Mouse (Mus musculus) heart, embryonic 13.5 days (tissue): Measurements from ENCODE around the gene Ankdd1b. TPM values are rescaled to one million over a fixed set of nuclear protein-coding genes. Genes with fewer than 3 reads are reported as not detected.

ENCODE experiments used
- ATAC-seq: fragments of 200-750 bp; cut with Nextera tagmentation; 2 replicates; pipeline ENCODE4 v1.8.0; 2017; ENCODE audit warnings: moderate TSS enrichment; ENCODE audit not compliant: insufficient number of reproducible peaks, low FRiP score, low TSS enrichment; ENCODE audit errors: extremely low read depth
- H3K27ac ChIP-seq: fragments of 300-500 bp; sonication (generic); replicated peaks from 2 replicates; pipeline ENCODE4 v1.5.1; 2015; ENCODE audit warnings: moderate library complexity, mild to moderate bottlenecking, inconsistent platforms
- H3K27me3 ChIP-seq: fragments of 300-500 bp; sonication (generic); replicated peaks from 2 replicates; pipeline ENCODE4 v1.6.1; 2015; ENCODE audit warnings: mild to moderate bottlenecking, inconsistent platforms
- H3K36me3 ChIP-seq: fragments of 300-500 bp; sonication (generic); 2 replicates; pipeline ENCODE4 v1.6.1; 2015; ENCODE audit warnings: mild to moderate bottlenecking, inconsistent platforms
- H3K4me1 ChIP-seq: fragments of 300-500 bp; sonication (generic); 2 replicates; pipeline ENCODE4 v1.6.1; 2015; ENCODE audit warnings: inconsistent platforms
- H3K4me2 ChIP-seq: fragments of 300-500 bp; sonication (generic); 2 replicates; pipeline ENCODE4 v1.6.1; 2015; ENCODE audit warnings: inconsistent platforms, mild to moderate bottlenecking, moderate library complexity
- H3K4me3 ChIP-seq: fragments of 300-500 bp; sonication (generic); 2 replicates; pipeline ENCODE4 v1.5.1; 2015; ENCODE audit warnings: moderate library complexity, mild to moderate bottlenecking, inconsistent platforms
- H3K9ac ChIP-seq: fragments of 300-500 bp; sonication (generic); 2 replicates; pipeline ENCODE4 v1.6.1; 2015; ENCODE audit warnings: inconsistent platforms, mild to moderate bottlenecking, moderate library complexity
- H3K9me3 ChIP-seq: fragments of 300-500 bp; sonication (generic); 2 replicates; pipeline ENCODE4 v1.6.1; 2016; ENCODE audit warnings: inconsistent platforms
- WGBS: fragments of 180-500 bp; shearing (Covaris S2); methylation state at CpG from one replicate; pipeline ENCODE4 v1.1.7; 2015; ENCODE audit warnings: mixed read lengths; 5-methylcytosine and 5-hydroxymethylcytosine counted together
- polyA plus RNA-seq: library from polyadenylated mRNA; unstranded; fragments of >200 nt; fragmentation: Nextera tagmentation; extraction: Ambion mirVana; gene quantifications from 2 replicates; pipeline ENCODE4 v1.2.1, GENCODE M21; 2015

Ankdd1b gene
- polyA plus RNA-seq, 1 experiment from 2014 or later = 0.67 TPM

DNA sequence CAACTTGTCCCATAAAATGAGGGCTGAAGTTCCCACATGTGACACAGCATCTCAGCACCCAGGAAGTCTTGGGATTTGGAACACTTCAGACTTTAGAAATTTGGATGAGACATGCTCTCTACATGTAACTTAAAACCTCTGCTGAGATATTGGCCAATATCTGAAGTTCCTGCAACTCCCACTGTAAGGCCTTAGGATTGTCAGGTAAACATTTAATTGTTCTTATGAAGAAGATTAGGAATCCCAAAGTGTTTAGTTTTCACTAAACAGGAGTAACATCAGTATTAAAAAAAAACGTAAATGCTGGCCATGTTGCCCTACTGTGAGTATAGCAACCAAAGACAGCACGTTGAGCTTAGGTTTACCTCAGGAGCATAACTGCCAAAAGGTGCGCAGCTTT lies 19.4 kb upstream of the Ankdd1b start, which contains the start of gene Gm17622:
Gene Gm17622 (plus strand): TSS at position 301 of the 400 bp plus-strand sequence.
- Histone ChIP-seq H3K4me1 (no peaks in the 10 kb centered on the region), H3K27me3 (no peaks in the 10 kb centered on the region), H3K27ac (no peak within 1 kb of the TSS), H3K4me2 (no peak within 1 kb of the TSS), H3K9me3 (peaks cover 4% of the 10 kb centered on the region), H3K9ac (no peak within 1 kb of the TSS), H3K36me3 (peaks cover 31% of the 10 kb centered on the region), H3K4me3 (no peak within 1 kb of the TSS)
- 90% methylated on average over 3 of the region's 3 CpGs for WGBS
- ATAC-seq = no peak

DNA sequence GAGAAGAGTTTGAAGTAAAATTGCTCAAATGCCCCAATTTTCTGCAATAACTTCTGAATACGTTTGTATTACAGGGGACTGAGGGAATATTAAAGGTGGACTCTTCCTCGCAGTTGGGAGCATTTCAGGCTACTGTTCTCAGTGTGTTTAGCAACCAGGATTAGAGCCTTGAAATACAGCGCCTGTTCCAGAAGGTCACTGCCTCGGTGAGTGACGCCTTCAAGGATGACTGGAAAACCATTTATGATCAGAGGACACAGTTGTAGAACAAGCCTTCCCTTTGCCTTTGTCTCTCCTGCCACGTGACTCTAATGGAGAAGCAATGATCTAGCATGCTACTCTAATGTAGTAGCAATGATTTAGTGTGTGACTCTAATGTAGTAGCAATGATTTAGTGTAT lies 17.0 kb upstream of the Ankdd1b start:
- H3K36me3 ChIP-seq = peaks cover 48% of the 10 kb centered on the region
- H3K27ac ChIP-seq = no peak overlapping the region
- no peaks in the 10 kb centered on the region for H3K4me1 ChIP-seq
- no peak overlapping the region for H3K4me2 ChIP-seq
- H3K4me3 ChIP-seq = no peak overlapping the region
- H3K9ac ChIP-seq = no peak overlapping the region
- 81% methylated on average over 6 of the region's 6 CpGs for WGBS
- peaks cover 7% of the 10 kb centered on the region for H3K9me3 ChIP-seq
- no peaks in the 10 kb centered on the region for H3K27me3 ChIP-seq
- ATAC-seq = no peak

DNA sequence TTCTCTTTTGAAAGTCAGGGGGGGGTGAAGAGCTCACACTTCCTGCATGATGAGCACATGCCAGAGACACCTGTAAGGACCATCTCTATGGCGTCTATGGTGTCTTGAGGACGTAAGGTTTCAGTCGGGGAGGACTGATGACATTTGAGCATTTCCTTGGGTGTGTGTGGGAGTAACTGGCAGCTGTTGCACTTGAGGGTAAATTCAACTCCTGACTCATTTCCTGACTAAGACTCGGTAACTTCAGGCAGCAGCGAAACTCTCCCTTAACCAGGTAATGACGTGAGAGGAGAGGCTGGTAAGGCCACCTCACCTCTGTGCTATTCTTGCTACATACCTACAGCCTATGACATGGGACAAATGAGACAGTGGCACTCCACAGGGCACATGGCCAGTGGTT lies 16.2 kb upstream of the Ankdd1b start:
- H3K4me2 ChIP-seq = no peak overlapping the region
- peaks cover 7% of the 10 kb centered on the region for H3K9me3 ChIP-seq
- no peak for ATAC-seq
- H3K27ac ChIP-seq = no peak overlapping the region
- peaks cover 50% of the 10 kb centered on the region for H3K36me3 ChIP-seq
- no peak overlapping the region for H3K9ac ChIP-seq
- 68% methylated on average over 6 of the region's 6 CpGs for WGBS
- no peaks in the 10 kb centered on the region for H3K4me1 ChIP-seq
- no peaks in the 10 kb centered on the region for H3K27me3 ChIP-seq
- H3K4me3 ChIP-seq = no peak overlapping the region

DNA sequence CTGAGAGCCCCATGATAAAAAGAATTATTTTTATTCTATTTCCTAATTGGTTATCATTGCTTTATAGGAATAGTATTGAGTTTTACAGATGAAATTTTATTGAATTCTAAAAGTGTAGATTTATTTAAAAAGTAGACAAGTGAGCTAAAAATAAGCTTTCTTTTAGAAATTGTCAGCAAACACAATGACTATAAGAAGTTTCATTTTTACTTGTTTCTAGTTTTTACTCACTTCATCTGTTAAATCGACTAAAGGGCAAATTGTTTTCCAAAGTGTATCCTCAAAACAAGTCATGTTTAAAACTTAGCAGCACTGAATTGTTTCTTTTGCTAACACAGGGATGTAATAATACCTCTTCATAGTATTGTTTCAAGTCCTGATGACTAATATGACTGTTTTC lies 8.0 kb upstream of the Ankdd1b start:
- H3K9me3 ChIP-seq = no peaks in the 10 kb centered on the region
- H3K36me3 ChIP-seq = peaks cover 28% of the 10 kb centered on the region
- H3K9ac ChIP-seq = no peak overlapping the region
- H3K4me3 ChIP-seq = no peak overlapping the region
- H3K4me2 ChIP-seq = no peak overlapping the region
- no peaks in the 10 kb centered on the region for H3K4me1 ChIP-seq
- no peaks in the 10 kb centered on the region for H3K27me3 ChIP-seq
- no peak overlapping the region for H3K27ac ChIP-seq
- 97% methylated on average over 1 of the region's 1 CpGs for WGBS
- no peak for ATAC-seq

DNA sequence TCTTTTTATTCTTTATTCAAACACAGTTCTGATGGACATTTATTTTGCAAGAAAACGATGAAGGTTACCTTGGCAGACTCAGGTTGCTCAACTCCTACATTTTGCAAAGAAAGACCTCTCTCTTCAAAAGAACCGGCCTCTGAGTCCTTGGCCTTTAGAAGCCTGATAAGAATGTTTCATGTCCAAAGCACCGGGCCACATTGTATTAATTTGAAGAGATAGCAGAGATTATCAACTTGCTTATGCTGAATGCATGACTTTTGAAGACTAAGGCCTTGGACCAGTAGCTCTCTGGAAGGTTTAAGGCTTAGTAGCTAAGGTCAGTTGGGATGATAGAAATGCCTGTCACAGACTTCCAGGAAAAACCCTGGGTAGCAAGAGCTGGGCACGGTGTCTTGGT lies 6.2 kb upstream of the Ankdd1b start:
- no peak overlapping the region for H3K9ac ChIP-seq
- no peak overlapping the region for H3K4me3 ChIP-seq
- H3K27ac ChIP-seq = no peak overlapping the region
- no peaks in the 10 kb centered on the region for H3K9me3 ChIP-seq
- no peak for ATAC-seq
- H3K27me3 ChIP-seq = no peaks in the 10 kb centered on the region
- peaks cover 16% of the 10 kb centered on the region for H3K36me3 ChIP-seq
- H3K4me2 ChIP-seq = no peak overlapping the region
- WGBS = 82% methylated on average over 4 of the region's 4 CpGs
- no peaks in the 10 kb centered on the region for H3K4me1 ChIP-seq

DNA sequence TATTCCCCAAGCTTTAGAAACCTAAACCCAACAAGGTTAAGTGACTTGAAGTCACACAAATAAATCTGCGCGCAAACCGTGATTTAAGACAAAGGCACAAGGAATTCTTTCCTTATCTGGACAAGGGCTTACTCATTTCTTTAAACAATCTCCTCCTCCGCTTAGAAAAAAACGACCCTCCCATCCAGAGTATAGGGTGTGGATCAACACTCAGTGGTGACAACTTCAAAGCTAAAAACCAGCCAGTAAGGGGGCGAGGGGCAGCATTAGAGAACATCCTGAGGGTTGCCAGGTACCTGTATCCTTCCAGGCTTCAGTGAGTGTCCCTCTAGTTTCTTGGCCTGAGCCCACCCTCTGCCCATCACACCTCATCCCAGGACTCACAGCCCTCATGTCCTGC lies 442 bp downstream of the Ankdd1b start:
- Histone ChIP-seq H3K9ac (no peak overlapping the region), H3K27ac (no peak overlapping the region), H3K36me3 (no peaks in the 10 kb centered on the region), H3K4me3 (no peak overlapping the region), H3K9me3 (no peaks in the 10 kb centered on the region), H3K4me1 (no peaks in the 10 kb centered on the region), H3K27me3 (no peaks in the 10 kb centered on the region), H3K4me2 (no peak overlapping the region)
- 49% methylated on average over 6 of the region's 6 CpGs for WGBS
- no peak for ATAC-seq

DNA sequence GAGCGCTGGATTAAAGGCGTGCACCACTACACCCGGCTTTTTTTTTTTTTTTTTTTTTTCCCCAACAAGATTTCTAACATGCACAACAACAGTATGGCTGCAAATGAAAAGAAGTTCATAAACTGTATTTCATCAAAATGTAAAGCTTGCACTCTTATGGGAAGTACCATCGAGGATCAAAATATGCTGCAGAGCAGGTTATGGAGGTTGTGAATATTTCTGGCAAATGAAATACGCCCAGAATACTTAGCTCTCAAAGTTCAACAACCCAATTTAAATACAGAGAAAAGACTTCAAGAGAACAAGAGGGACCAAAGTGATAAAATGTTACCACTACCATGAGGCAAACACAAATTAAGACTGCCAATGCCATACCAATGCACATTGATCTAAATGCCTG lies 2.3 kb downstream of the Ankdd1b start:
- no peak overlapping the region for H3K4me3 ChIP-seq
- WGBS = 88% methylated on average over 5 of the region's 5 CpGs
- no peaks in the 10 kb centered on the region for H3K4me1 ChIP-seq
- no peaks in the 10 kb centered on the region for H3K36me3 ChIP-seq
- ATAC-seq = no peak
- no peak overlapping the region for H3K27ac ChIP-seq
- no peaks in the 10 kb centered on the region for H3K27me3 ChIP-seq
- H3K4me2 ChIP-seq = no peak overlapping the region
- H3K9ac ChIP-seq = no peak overlapping the region
- H3K9me3 ChIP-seq = no peaks in the 10 kb centered on the region

DNA sequence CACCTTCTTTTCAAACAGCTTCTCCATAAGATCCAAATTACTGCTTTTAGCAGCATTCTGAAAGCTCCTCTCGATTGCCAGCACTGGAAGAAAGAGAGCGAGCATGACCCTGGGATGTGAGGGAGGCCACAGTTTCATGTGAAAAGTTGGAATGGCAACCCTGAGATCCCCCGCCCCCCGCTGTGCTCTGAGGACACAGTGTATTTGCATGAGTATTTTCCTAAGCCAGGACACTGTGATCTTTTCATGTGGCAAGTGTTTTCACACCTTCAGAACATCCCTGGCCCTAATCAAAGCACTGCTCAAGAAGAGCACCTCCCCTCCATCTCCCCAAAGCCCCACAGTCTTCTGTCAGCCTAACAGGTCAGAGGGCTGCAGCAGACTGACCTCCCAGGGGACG lies 5.7 kb downstream of the Ankdd1b start:
- H3K4me3 ChIP-seq = no peak overlapping the region
- WGBS = 50% methylated on average over 5 of the region's 5 CpGs
- no peaks in the 10 kb centered on the region for H3K27me3 ChIP-seq
- no peaks in the 10 kb centered on the region for H3K9me3 ChIP-seq
- H3K4me2 ChIP-seq = no peak overlapping the region
- H3K36me3 ChIP-seq = no peaks in the 10 kb centered on the region
- no peak overlapping the region for H3K9ac ChIP-seq
- ATAC-seq = no peak
- no peaks in the 10 kb centered on the region for H3K4me1 ChIP-seq
- H3K27ac ChIP-seq = no peak overlapping the region

DNA sequence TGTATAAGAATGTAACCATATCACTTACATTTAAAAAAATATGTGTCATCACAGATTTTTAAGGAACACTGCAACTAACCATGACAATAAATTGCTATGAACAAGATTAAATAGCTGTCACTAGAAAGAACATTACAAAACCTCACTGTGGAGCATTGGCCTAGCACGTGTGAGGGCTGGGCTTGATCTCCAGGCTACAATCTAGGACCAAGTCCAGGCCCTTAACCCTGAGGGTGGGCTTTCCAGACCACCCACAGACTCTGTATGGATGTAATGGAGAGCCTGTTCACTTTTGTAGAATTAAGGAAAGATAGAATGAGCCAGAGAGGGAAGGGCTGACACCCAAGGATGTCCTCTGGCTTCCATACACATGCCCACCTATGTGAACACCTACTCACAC lies 8.4 kb downstream of the Ankdd1b start:
- no peak overlapping the region for H3K4me3 ChIP-seq
- no peak overlapping the region for H3K27ac ChIP-seq
- H3K4me2 ChIP-seq = no peak overlapping the region
- no peaks in the 10 kb centered on the region for H3K27me3 ChIP-seq
- no peaks in the 10 kb centered on the region for H3K9me3 ChIP-seq
- H3K36me3 ChIP-seq = no peaks in the 10 kb centered on the region
- WGBS = 67% methylated on average over 1 of the region's 1 CpGs
- no peak overlapping the region for H3K9ac ChIP-seq
- ATAC-seq = no peak
- no peaks in the 10 kb centered on the region for H3K4me1 ChIP-seq

DNA sequence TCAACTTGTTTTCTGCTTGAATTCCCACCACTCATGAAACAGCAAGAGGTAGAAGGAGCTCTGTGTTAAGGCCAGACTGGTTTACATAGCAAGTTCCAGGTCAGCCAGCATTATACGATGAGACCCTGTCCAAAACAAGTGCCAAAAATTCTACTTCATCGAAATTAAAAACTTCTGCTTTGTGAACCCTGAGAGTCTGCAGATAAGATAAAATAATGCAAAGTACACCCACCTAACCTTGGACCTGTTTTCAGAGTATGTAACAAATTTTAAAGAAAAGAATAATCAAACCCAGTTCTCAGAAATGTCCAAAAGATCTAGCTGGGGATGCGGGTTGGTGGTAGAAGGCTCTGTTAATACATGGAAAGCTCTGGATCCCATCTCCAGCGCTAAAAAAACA lies 12.4 kb downstream of the Ankdd1b start:
- no peak overlapping the region for H3K4me3 ChIP-seq
- H3K9me3 ChIP-seq = no peaks in the 10 kb centered on the region
- no peak for ATAC-seq
- H3K4me1 ChIP-seq = peaks cover 5% of the 10 kb centered on the region
- no peak overlapping the region for H3K4me2 ChIP-seq
- H3K36me3 ChIP-seq = no peaks in the 10 kb centered on the region
- H3K9ac ChIP-seq = no peak overlapping the region
- WGBS = 70% methylated on average over 4 of the region's 4 CpGs
- no peaks in the 10 kb centered on the region for H3K27me3 ChIP-seq
- no peak overlapping the region for H3K27ac ChIP-seq

DNA sequence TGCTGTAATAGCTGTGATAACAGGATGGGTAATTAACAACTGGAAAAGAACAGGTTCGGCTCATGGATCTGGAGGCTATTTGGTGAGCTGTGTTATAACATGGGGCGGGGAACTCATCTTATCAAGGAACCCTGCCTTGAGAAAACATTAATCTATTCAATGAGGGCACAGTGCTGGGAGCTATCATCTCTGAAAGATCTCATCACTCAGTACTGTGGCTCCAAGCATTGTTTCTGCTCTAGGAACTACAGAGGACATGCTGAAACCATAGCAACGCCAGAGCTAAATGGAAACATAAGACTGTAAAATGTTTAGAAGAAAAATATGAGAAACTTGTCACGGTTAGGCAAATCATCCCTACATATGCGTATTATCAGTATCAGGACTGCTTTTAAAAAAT lies 13.0 kb downstream of the Ankdd1b start:
- H3K4me1 ChIP-seq = peaks cover 5% of the 10 kb centered on the region
- H3K9me3 ChIP-seq = no peaks in the 10 kb centered on the region
- no peaks in the 10 kb centered on the region for H3K36me3 ChIP-seq
- ATAC-seq = no peak
- H3K27me3 ChIP-seq = no peaks in the 10 kb centered on the region
- no peak overlapping the region for H3K4me3 ChIP-seq
- WGBS = 59% methylated on average over 5 of the region's 5 CpGs
- no peak overlapping the region for H3K4me2 ChIP-seq
- H3K9ac ChIP-seq = no peak overlapping the region
- no peak overlapping the region for H3K27ac ChIP-seq

DNA sequence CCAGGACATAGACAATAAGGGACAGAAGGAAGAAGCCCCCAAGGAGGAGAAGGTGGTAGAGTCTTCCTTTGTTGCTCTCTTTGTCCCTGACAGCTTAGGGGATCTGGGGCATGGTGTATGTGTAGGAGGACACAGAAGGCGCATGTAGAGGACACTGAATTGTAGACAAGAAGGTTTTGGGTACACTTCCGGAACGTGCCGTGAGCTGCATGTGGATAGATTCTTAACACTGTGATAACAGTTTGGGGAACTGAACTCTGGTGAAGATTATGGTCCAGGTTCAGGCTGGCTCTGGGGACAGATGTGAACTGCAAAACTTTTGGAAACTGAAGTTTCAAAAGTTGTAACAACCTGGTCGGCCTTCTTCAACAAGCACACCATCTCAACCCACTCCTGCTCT lies 13.4 kb downstream of the Ankdd1b start:
- peaks cover 5% of the 10 kb centered on the region for H3K4me1 ChIP-seq
- no peak overlapping the region for H3K4me2 ChIP-seq
- no peaks in the 10 kb centered on the region for H3K27me3 ChIP-seq
- ATAC-seq = no peak
- H3K9me3 ChIP-seq = no peaks in the 10 kb centered on the region
- H3K36me3 ChIP-seq = no peaks in the 10 kb centered on the region
- no peak overlapping the region for H3K9ac ChIP-seq
- no peak overlapping the region for H3K4me3 ChIP-seq
- 84% methylated on average over 5 of the region's 5 CpGs for WGBS
- H3K27ac ChIP-seq = no peak overlapping the region
